Mouse (Mus musculus) C2C12 (cell line): Measurements from ENCODE around the gene Gsto2.

Experiments
- CEBPB ChIP-seq: IDR thresholded peaks from one replicate; pipeline ENCODE4 v1.6.1; 2011; ENCODE audit warnings: low read depth, mild to moderate bottlenecking, control low read depth, moderate library complexity
- CTCF ChIP-seq: IDR thresholded peaks from one replicate; pipeline ENCODE4 v1.5.1; 2011; ENCODE audit not compliant: control insufficient read depth, insufficient read depth, insufficient read length
- MAX ChIP-seq: IDR thresholded peaks from one replicate; pipeline ENCODE4 v1.6.1; 2011; ENCODE audit warnings: mild to moderate bottlenecking, control low read depth
- MYOD1 ChIP-seq: IDR thresholded peaks from one replicate; pipeline ENCODE4 v1.6.1; 2011; ENCODE audit warnings: low read depth; ENCODE audit not compliant: control insufficient read depth, insufficient read length
- USF1 ChIP-seq: IDR thresholded peaks from one replicate; pipeline ENCODE4 v1.6.1; 2011; ENCODE audit warnings: low read depth, mild to moderate bottlenecking, control low read depth, moderate library complexity

DNA sequence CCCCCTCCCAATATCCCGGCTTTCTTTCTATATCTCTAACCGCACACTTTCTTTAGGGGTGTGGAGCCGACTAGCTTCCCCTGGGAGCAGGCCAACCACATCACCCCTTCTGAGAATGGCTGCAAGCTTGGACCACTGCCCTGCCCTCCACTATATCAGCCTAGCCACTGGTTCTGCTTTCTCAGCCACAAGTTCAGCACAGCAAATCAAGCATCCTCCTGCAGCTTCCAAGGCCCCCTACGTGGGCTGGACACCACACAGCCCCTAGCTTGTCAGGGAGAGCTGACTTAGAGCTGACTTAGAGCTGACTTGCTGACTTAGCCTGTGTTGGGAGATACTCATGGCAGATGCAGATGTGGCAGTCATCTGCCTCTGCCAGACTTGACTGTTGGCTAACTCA lies 39.7 kb downstream of the Gsto2 start:
- TF ChIP-seq CTCF (no peak), CEBPB (no peak), USF1 (no peak), MYOD1 (no peak), MAX (no peak)
